Mouse (Mus musculus) thymus, postnatal 25 days (tissue): ENCODE measurements around the gene Serpina1b.
"Not testable (repeated sequence)": the region's sequence is repeated elsewhere in the genome, so short reads cannot be mapped to it uniquely, and the experiment has no call there.

Experiments used
- DNase-seq: peaks from one replicate; pipeline ENCODE4 v3.0.0; 2022

The Serpina1b gene

GRCm38 (mm10) chr12:103830273-103830672 lies at the start of gene Serpina1b:
Serpina1b (minus strand) TSS chr12:103830373.
- not testable (repeated sequence) for DNase-seq

- DNase-seq: not testable (repeated sequence)
These were observed 36.7 kb upstream of the Serpina1b start for GRCm38 (mm10) chr12:103866873-103867272.

GRCm38 (mm10) chr12:103863101-103863974 lies 33.2 kb upstream of the Serpina1b start, which contains the start of gene Serpina1a:
Serpina1a (minus strand) TSS chr12:103863562.
- DNase-seq: not testable (repeated sequence)

- DNase-seq: no peak
These were observed 30.8 kb upstream of the Serpina1b start for GRCm38 (mm10) chr12:103860976-103861375.

GRCm38 (mm10) chr12:103860571-103860970 lies 30.4 kb upstream of the Serpina1b start:
- DNase-seq: not testable (repeated sequence)

GRCm38 (mm10) chr12:103859584-103859983 lies 29.4 kb upstream of the Serpina1b start:
- DNase-seq: not testable (repeated sequence)

- not testable (repeated sequence) for DNase-seq
These were observed 22.9 kb upstream of the Serpina1b start for GRCm38 (mm10) chr12:103853032-103853431.

- not testable (repeated sequence) for DNase-seq
These were observed 2.4 kb downstream of the Serpina1b start for GRCm38 (mm10) chr12:103827661-103828372.

- not testable (repeated sequence) for DNase-seq
These were observed 6.3 kb downstream of the Serpina1b start for GRCm38 (mm10) chr12:103823826-103824225.

GRCm38 (mm10) chr12:103773246-103773851 lies 56.8 kb downstream of the Serpina1b start, which contains the start of gene Serpina1d:
Serpina1d (minus strand) TSS chr12:103773592.
- DNase-seq: not testable (repeated sequence)

- not testable (repeated sequence) for DNase-seq
These were observed 59.6 kb downstream of the Serpina1b start for GRCm38 (mm10) chr12:103770597-103770996.

GRCm38 (mm10) chr12:103763083-103763482 lies 67.1 kb downstream of the Serpina1b start:
- not testable (repeated sequence) for DNase-seq

GRCm38 (mm10) chr12:103760316-103760715 lies 69.9 kb downstream of the Serpina1b start:
- DNase-seq: not testable (repeated sequence)

- not testable (repeated sequence) for DNase-seq
These were observed 84.2 kb downstream of the Serpina1b start for GRCm38 (mm10) chr12:103745957-103746356.

- not testable (repeated sequence) for DNase-seq
These were observed 92.2 kb downstream of the Serpina1b start for GRCm38 (mm10) chr12:103737791-103738580.

- DNase-seq: not testable (repeated sequence)
These were observed 94.6 kb downstream of the Serpina1b start for GRCm38 (mm10) chr12:103735566-103735965.

GRCm38 (mm10) chr12:103735101-103735500 lies 95.1 kb downstream of the Serpina1b start:
- DNase-seq: not testable (repeated sequence)

- no peak for DNase-seq
These were observed 118.6 kb downstream of the Serpina1b start for GRCm38 (mm10) chr12:103711537-103711936.

GRCm38 (mm10) chr12:103710405-103710804 lies 119.8 kb downstream of the Serpina1b start:
- DNase-seq: no peak

GRCm38 (mm10) chr12:103706113-103706512 lies 124.1 kb downstream of the Serpina1b start:
- no peak for DNase-seq

- DNase-seq: no peak
These were observed 124.6 kb downstream of the Serpina1b start for GRCm38 (mm10) chr12:103705547-103705946.
